Mouse (Mus musculus): ENCODE measurements around the gene Pskh1. TPM values are rescaled to one million over a fixed set of nuclear protein-coding genes. Genes with fewer than 3 reads are reported as not detected.

The Pskh1 gene
- total RNA-seq, 1 experiment: 13.2 TPM

DNA sequence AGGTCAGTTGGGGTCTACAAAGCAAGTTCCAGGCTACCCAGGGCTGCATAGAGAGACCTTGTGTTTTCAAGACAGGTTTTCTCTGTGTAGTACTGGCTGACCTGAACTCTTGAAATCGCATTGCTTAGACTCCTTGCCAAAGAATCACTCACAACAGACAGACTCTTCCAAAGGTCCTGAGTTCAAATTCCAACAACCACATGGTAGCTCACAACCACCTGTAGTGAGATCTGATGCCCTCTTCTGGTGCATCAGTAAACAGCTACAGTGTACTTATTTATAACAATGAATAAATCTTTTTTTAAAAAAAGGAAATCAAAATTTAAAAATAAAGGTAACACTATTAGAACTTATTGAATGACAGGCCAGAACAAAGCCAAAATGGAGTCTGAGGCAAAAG lies 80.9 kb downstream of the Pskh1 start:
- no peak overlapping the region for H3K9ac ChIP-seq (ENCODE audit: insufficient read depth, low read depth, low read length, poor library complexity, severe bottlenecking)
- DNase-seq (ENCODE audit: low read depth, low spot score): no peak
- H3K4me3 ChIP-seq (ENCODE audit: insufficient read depth in 1 of 2, low read depth in 1 of 2, low read length in 2 of 2, poor library complexity in 1 of 2, severe bottlenecking in 1 of 2): no peak overlapping the region
- H3K4me1 ChIP-seq (ENCODE audit: control insufficient read depth in 2 of 2, insufficient read depth in 2 of 2, low read length in 2 of 2, poor library complexity in 1 of 2): no peaks in the 10 kb centered on the region; a peak in 1 of 4 replicates
- TF ChIP-seq ZC3H11A (IDR thresholded peaks at IDR 0.05; ENCODE audit: borderline replicate concordance, low read depth, low read length) (no peak), ZNF384 (IDR thresholded peaks at IDR 0.05; ENCODE audit: low read depth, low read length) (no peak), CHD2 (IDR thresholded peaks at IDR 0.05; ENCODE audit: low read depth, low read length) (no peak)
- H3K9me3 ChIP-seq (ENCODE audit: control insufficient read depth, insufficient read depth, low read depth, low read length): no peaks in the 10 kb centered on the region
- H3K36me3 ChIP-seq (ENCODE audit: control insufficient read depth, insufficient read depth, low read length, poor library complexity, severe bottlenecking): no peaks in the 10 kb centered on the region
- in situ Hi-C loops (cut with MboI; ENCODE audit: low sequenced_read_pairs in 2 of 2, unreplicated experiment in 2 of 2): no loop called here
- H3K27ac ChIP-seq (ENCODE audit: insufficient read depth, low read depth, low read length, poor library complexity, severe bottlenecking): no peak overlapping the region

Other genes starting within 250 kb of the Pskh1 start
- gene Carmil2, start 214.2 kb upstream of the Pskh1 start, total RNA-seq (2012; rRNA removed): 1.6 and 3.8 TPM in 2 replicates
- gene Acd, start 199.3 kb upstream of the Pskh1 start, total RNA-seq (2012; rRNA removed): 8.6 and 8.9 TPM in 2 replicates
- 14.3 and 14.9 TPM in 2 replicates for gene Pard6a, start 199.3 kb upstream of the Pskh1 start, total RNA-seq (2012; rRNA removed)
- gene 4933405L10Rik, start 192.8 kb upstream of the Pskh1 start, total RNA-seq (2012; rRNA removed): 0.18 TPM in 1 of 2 replicates, not detected in the other
- gene Enkd1, start 192.2 kb upstream of the Pskh1 start, total RNA-seq (2012; rRNA removed): 20.4 and 26.3 TPM in 2 replicates
- 9.3 and 11.0 TPM in 2 replicates for gene Gfod2, start 141.8 kb upstream of the Pskh1 start, total RNA-seq (2012; rRNA removed)
- 12.9 and 13.7 TPM in 2 replicates for gene Ranbp10, start 73.1 kb upstream of the Pskh1 start, total RNA-seq (2012; rRNA removed)
- gene Tsnaxip1, start 72.7 kb upstream of the Pskh1 start, total RNA-seq (2012; rRNA removed): 0.13 and 0.26 TPM in 2 replicates
- 82.2 and 127 TPM in 2 replicates for gene Cenpt, start 47.2 kb upstream of the Pskh1 start, total RNA-seq (2012; rRNA removed)
- 31.5 and 52.5 TPM in 2 replicates for gene Thap11, start 45.3 kb upstream of the Pskh1 start, total RNA-seq (2012; rRNA removed)
- gene Nutf2, start 39.9 kb upstream of the Pskh1 start, total RNA-seq (2012; rRNA removed): 185 and 242 TPM in 2 replicates
- 93.9 and 117 TPM in 2 replicates for gene Edc4, start 19.6 kb upstream of the Pskh1 start, total RNA-seq (2012; rRNA removed)
- gene Nrn1l, start 6.9 kb upstream of the Pskh1 start, total RNA-seq (2012; rRNA removed): 2.1 and 2.7 TPM in 2 replicates
- 3.6 and 5.3 TPM in 2 replicates for gene Ctrl, start 33.4 kb downstream of the Pskh1 start, total RNA-seq (2012; rRNA removed)
- gene Psmb10, start 38.0 kb downstream of the Pskh1 start, total RNA-seq (2012; rRNA removed): 70.9 and 81.5 TPM in 2 replicates
- 2.4 and 3.6 TPM in 2 replicates for gene Lcat, start 42.9 kb downstream of the Pskh1 start, total RNA-seq (2012; rRNA removed)
- 70.1 and 133 TPM in 2 replicates for gene Slc12a4, start 65.7 kb downstream of the Pskh1 start, total RNA-seq (2012; rRNA removed)
- 1.0 and 1.5 TPM in 2 replicates for gene Dpep3, start 79.0 kb downstream of the Pskh1 start, total RNA-seq (2012; rRNA removed)
- 16.8 and 17.4 TPM in 2 replicates for gene Dus2, start 90.9 kb downstream of the Pskh1 start, total RNA-seq (2012; rRNA removed)
- gene Dpep2nb, start 105.5 kb downstream of the Pskh1 start, total RNA-seq (2012; rRNA removed): not detected in 2 replicates
- 31.5 and 41.5 TPM in 2 replicates for gene Ddx28, start 111.4 kb downstream of the Pskh1 start, total RNA-seq (2012; rRNA removed)
- 17.2 and 19.6 TPM in 2 replicates for gene Nfatc3, start 158.4 kb downstream of the Pskh1 start, total RNA-seq (2012; rRNA removed)
- gene Esrp2, start 236.5 kb downstream of the Pskh1 start, total RNA-seq (2012; rRNA removed): 12.5 and 20.1 TPM in 2 replicates
- 26.0 and 38.8 TPM in 2 replicates for gene Pla2g15, start 250.0 kb downstream of the Pskh1 start, total RNA-seq (2012; rRNA removed)

Data from ES-E14 (cell line).